Mouse (Mus musculus): Measurements from ENCODE around the gene Pcbp4. TPM values are rescaled to one million over a fixed set of nuclear protein-coding genes. Genes with fewer than 3 reads are reported as not detected.

The Pcbp4 gene
- polyA plus RNA-seq, 2 experiments, result 88.0 to 238 TPM

GRCm38 (mm10) chr9:106480541-106480940 lies 27.4 kb downstream of the Pcbp4 start:
- Histone ChIP-seq H3K4me3 (replicated peaks; ENCODE audit: low read length) (no peak overlapping the region), H3K4me1 (ENCODE audit: control insufficient read depth, insufficient read depth, low read length) (peaks cover 11% of the 10 kb centered on the region), H3K27me3 (ENCODE audit: control insufficient read depth, insufficient read depth, low read length) (no peaks in the 10 kb centered on the region), H3K4me2 (replicated peaks; ENCODE audit: low read depth, low read length, severe bottlenecking) (no peak overlapping the region), H3K9me3 (ENCODE audit: control insufficient read depth, low read length) (no peaks in the 10 kb centered on the region), H3K36me3 (ENCODE audit: control insufficient read depth, insufficient read depth, low read length) (peaks cover 45% of the 10 kb centered on the region), H3K9ac (ENCODE audit: low read depth, low read length, severe bottlenecking) (no peak overlapping the region), H3K27ac (replicated peaks; ENCODE audit: low read depth, low read length) (no peak overlapping the region)
- TF ChIP-seq POLR2A (IDR thresholded peaks at IDR 0.05; ENCODE audit: borderline replicate concordance, extremely low read depth, insufficient read depth, insufficient read length), result no peak
- DNase-seq (ENCODE audit: low spot score) (no peak), ATAC-seq (ENCODE audit: low FRiP score, low read depth) (no peak)
- 94% methylated on average over 7 of the region's 7 CpGs for WGBS

- no peak overlapping the region for H3K4me2 ChIP-seq (replicated peaks; ENCODE audit: low read depth, low read length, severe bottlenecking)
- peaks cover 48% of the 10 kb centered on the region for H3K36me3 ChIP-seq (ENCODE audit: control insufficient read depth, insufficient read depth, low read length)
- no peak overlapping the region for H3K4me3 ChIP-seq (replicated peaks; ENCODE audit: low read length)
- H3K9ac ChIP-seq (ENCODE audit: low read depth, low read length, severe bottlenecking), result no peak overlapping the region
- peaks cover 11% of the 10 kb centered on the region for H3K4me1 ChIP-seq (ENCODE audit: control insufficient read depth, insufficient read depth, low read length)
- no peaks in the 10 kb centered on the region for H3K9me3 ChIP-seq (ENCODE audit: control insufficient read depth, low read length)
- ATAC-seq (ENCODE audit: low FRiP score, low read depth) (no peak), DNase-seq (ENCODE audit: low spot score) (no peak)
- TF ChIP-seq POLR2A (IDR thresholded peaks at IDR 0.05; ENCODE audit: borderline replicate concordance, extremely low read depth, insufficient read depth, insufficient read length), result no peak
- 95% methylated on average over 15 of the region's 15 CpGs for WGBS
- H3K27me3 ChIP-seq (ENCODE audit: control insufficient read depth, insufficient read depth, low read length), result no peaks in the 10 kb centered on the region
- no peak overlapping the region for H3K27ac ChIP-seq (replicated peaks; ENCODE audit: low read depth, low read length)
Observed at GRCm38 (mm10) chr9:106481075-106481474, 28.0 kb downstream of the Pcbp4 start.

- Histone ChIP-seq H3K4me2 (replicated peaks; ENCODE audit: low read depth, low read length, severe bottlenecking) (no peak overlapping the region), H3K4me3 (replicated peaks; ENCODE audit: low read length) (no peak overlapping the region), H3K27ac (replicated peaks; ENCODE audit: low read depth, low read length) (no peak overlapping the region), H3K36me3 (ENCODE audit: control insufficient read depth, insufficient read depth, low read length) (peaks cover 53% of the 10 kb centered on the region), H3K9ac (ENCODE audit: low read depth, low read length, severe bottlenecking) (no peak overlapping the region), H3K9me3 (ENCODE audit: control insufficient read depth, low read length) (no peaks in the 10 kb centered on the region), H3K27me3 (ENCODE audit: control insufficient read depth, insufficient read depth, low read length) (no peaks in the 10 kb centered on the region), H3K4me1 (ENCODE audit: control insufficient read depth, insufficient read depth, low read length) (peaks cover 6% of the 10 kb centered on the region)
- DNase-seq (ENCODE audit: low spot score), result no peak
- TF ChIP-seq POLR2A (IDR thresholded peaks at IDR 0.05; ENCODE audit: borderline replicate concordance, extremely low read depth, insufficient read depth, insufficient read length), result no peak
- ATAC-seq (ENCODE audit: low FRiP score, low read depth), result no peak
- WGBS, result 88% methylated on average over 13 of the region's 13 CpGs
Observed at GRCm38 (mm10) chr9:106481676-106482075, 28.6 kb downstream of the Pcbp4 start.

- no peak overlapping the region for H3K27ac ChIP-seq (replicated peaks; ENCODE audit: low read depth, low read length)
- DNase-seq (ENCODE audit: low spot score), result no peak
- H3K36me3 ChIP-seq (ENCODE audit: control insufficient read depth, insufficient read depth, low read length), result peaks cover 53% of the 10 kb centered on the region
- no peak overlapping the region for H3K4me2 ChIP-seq (replicated peaks; ENCODE audit: low read depth, low read length, severe bottlenecking)
- TF ChIP-seq POLR2A (IDR thresholded peaks at IDR 0.05; ENCODE audit: borderline replicate concordance, extremely low read depth, insufficient read depth, insufficient read length), result no peak
- no peaks in the 10 kb centered on the region for H3K9me3 ChIP-seq (ENCODE audit: control insufficient read depth, low read length)
- H3K9ac ChIP-seq (ENCODE audit: low read depth, low read length, severe bottlenecking), result no peak overlapping the region
- no peak overlapping the region for H3K4me3 ChIP-seq (replicated peaks; ENCODE audit: low read length)
- WGBS, result 91% methylated on average over 17 of the region's 17 CpGs
- H3K4me1 ChIP-seq (ENCODE audit: control insufficient read depth, insufficient read depth, low read length), result peaks cover 5% of the 10 kb centered on the region
- ATAC-seq (ENCODE audit: low FRiP score, low read depth), result no peak
- H3K27me3 ChIP-seq (ENCODE audit: control insufficient read depth, insufficient read depth, low read length), result no peaks in the 10 kb centered on the region
Observed at GRCm38 (mm10) chr9:106482578-106483115, 29.6 kb downstream of the Pcbp4 start.

GRCm38 (mm10) chr9:106483136-106483535 lies 30.0 kb downstream of the Pcbp4 start:
- Histone ChIP-seq H3K27ac (replicated peaks; ENCODE audit: low read depth, low read length) (no peak overlapping the region), H3K4me1 (ENCODE audit: control insufficient read depth, insufficient read depth, low read length) (peaks cover under 1% of the 10 kb centered on the region; the same call in 1 of the 2 replicates), H3K4me3 (replicated peaks; ENCODE audit: low read length) (no peak overlapping the region), H3K9ac (ENCODE audit: low read depth, low read length, severe bottlenecking) (no peak overlapping the region), H3K9me3 (ENCODE audit: control insufficient read depth, low read length) (no peaks in the 10 kb centered on the region), H3K36me3 (ENCODE audit: control insufficient read depth, insufficient read depth, low read length) (peaks cover 53% of the 10 kb centered on the region), H3K4me2 (replicated peaks; ENCODE audit: low read depth, low read length, severe bottlenecking) (no peak overlapping the region), H3K27me3 (ENCODE audit: control insufficient read depth, insufficient read depth, low read length) (no peaks in the 10 kb centered on the region)
- TF ChIP-seq POLR2A (IDR thresholded peaks at IDR 0.05; ENCODE audit: borderline replicate concordance, extremely low read depth, insufficient read depth, insufficient read length), result no peak
- no peak for DNase-seq (ENCODE audit: low spot score)
- WGBS, result 93% methylated on average over 10 of the region's 10 CpGs
- no peak for ATAC-seq (ENCODE audit: low FRiP score, low read depth)

GRCm38 (mm10) chr9:106483606-106484005 lies 30.5 kb downstream of the Pcbp4 start:
- Histone ChIP-seq H3K9me3 (ENCODE audit: control insufficient read depth, low read length) (no peaks in the 10 kb centered on the region), H3K27ac (replicated peaks; ENCODE audit: low read depth, low read length) (no peak overlapping the region), H3K9ac (ENCODE audit: low read depth, low read length, severe bottlenecking) (no peak overlapping the region), H3K4me1 (ENCODE audit: control insufficient read depth, insufficient read depth, low read length) (no peaks in the 10 kb centered on the region), H3K4me2 (replicated peaks; ENCODE audit: low read depth, low read length, severe bottlenecking) (no peak overlapping the region), H3K4me3 (replicated peaks; ENCODE audit: low read length) (no peak overlapping the region), H3K27me3 (ENCODE audit: control insufficient read depth, insufficient read depth, low read length) (no peaks in the 10 kb centered on the region), H3K36me3 (ENCODE audit: control insufficient read depth, insufficient read depth, low read length) (peaks cover 53% of the 10 kb centered on the region)
- WGBS, result 94% methylated on average over 16 of the region's 17 CpGs
- no peak for DNase-seq (ENCODE audit: low spot score)
- no peak for ATAC-seq (ENCODE audit: low FRiP score, low read depth)
- TF ChIP-seq POLR2A (IDR thresholded peaks at IDR 0.05; ENCODE audit: borderline replicate concordance, extremely low read depth, insufficient read depth, insufficient read length), result no peak
